Mouse (Mus musculus): ENCODE results near the gene Odf2.

GRCm38 (mm10) chr2:29844661-29845060 is 44.4 kb upstream of the Odf2 start:
- TF ChIP-seq CTCF (IDR thresholded peaks at IDR 0.05; ENCODE audit: low read depth) (no peak), EP300 (IDR thresholded peaks at IDR 0.05; ENCODE audit: low read depth) (no peak)
